Mouse (Mus musculus) C2C12 (cell line): ENCODE measurements around the gene Slc1a5.

Source experiments
- CTCF ChIP-seq: IDR thresholded peaks from one replicate; pipeline ENCODE4 v1.5.1; 2011; ENCODE audit not compliant: control insufficient read depth, insufficient read depth, insufficient read length
- FOSL1 ChIP-seq: IDR thresholded peaks from one replicate; pipeline ENCODE4 v1.8.0; 2011; ENCODE audit warnings: mild to moderate bottlenecking, low read length; ENCODE audit not compliant: poor library complexity, insufficient read depth, severe bottlenecking
- MAX ChIP-seq: IDR thresholded peaks from one replicate; pipeline ENCODE4 v1.6.1; 2011; ENCODE audit warnings: mild to moderate bottlenecking, control low read depth
- MYOG ChIP-seq: IDR thresholded peaks from one replicate; pipeline ENCODE4 v1.6.1; 2011; ENCODE audit not compliant: control insufficient read depth, insufficient read length; ENCODE audit errors: extremely low read depth
- USF1 ChIP-seq: IDR thresholded peaks from one replicate; pipeline ENCODE4 v1.6.1; 2011; ENCODE audit warnings: low read depth, mild to moderate bottlenecking, control low read depth, moderate library complexity

DNA sequence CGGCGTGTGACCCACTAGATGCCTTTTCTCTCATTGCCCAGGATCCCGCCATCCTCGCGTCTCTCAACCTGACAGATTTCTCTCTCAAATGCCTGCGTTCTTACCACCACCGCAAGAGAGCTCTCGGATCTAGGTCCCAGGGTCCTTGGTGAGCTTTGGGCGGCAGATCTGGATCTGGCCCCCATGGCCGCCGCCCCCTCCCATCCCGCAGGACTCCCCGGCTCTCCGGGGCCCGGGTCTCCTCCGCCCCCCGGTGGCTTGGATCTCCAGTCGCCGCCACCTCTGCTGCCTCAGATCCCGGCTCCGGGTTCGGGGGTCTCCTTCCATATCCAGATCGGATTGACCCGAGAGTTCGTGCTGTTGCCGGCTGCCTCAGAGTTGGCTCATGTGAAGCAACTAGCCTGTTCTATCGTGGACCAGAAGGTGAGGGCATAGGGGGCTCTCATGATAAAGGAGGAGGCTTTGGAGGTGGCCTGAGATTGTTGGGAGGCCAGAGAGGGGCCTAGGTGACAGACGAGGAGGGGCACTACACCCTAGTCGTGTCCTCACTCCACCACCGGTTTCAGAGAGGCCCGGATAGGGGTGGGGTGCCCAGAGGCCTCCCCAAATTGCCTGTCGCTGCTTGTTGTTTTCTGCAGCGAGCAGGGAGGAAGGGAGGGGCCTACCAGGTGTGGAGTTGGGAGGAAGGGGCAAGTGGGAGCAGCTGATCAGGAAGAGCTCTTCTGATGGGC, 62.5 kb downstream of the Slc1a5 start:
- TF ChIP-seq CTCF (no peak), MYOG (no peak), FOSL1 (no peak), MAX (no peak), USF1 (no peak)
